Mouse (Mus musculus) heart, embryonic 15.5 days (tissue): Measurements from ENCODE around the gene Pon1. TPM values are rescaled to one million over a fixed set of nuclear protein-coding genes. Genes with fewer than 3 reads are reported as not detected.

Experiments used
- ATAC-seq: fragments of 200-750 bp; cut with Nextera tagmentation; replicated peaks from 2 replicates; pipeline ENCODE4 v1.8.0; 2017; ENCODE audit warnings: low read depth, moderate TSS enrichment; ENCODE audit not compliant: insufficient number of reproducible peaks, insufficient read depth, low FRiP score
- H3K27ac ChIP-seq: fragments of 300-500 bp; sonication (generic); 2 replicates; pipeline ENCODE4 v1.5.1; 2015; ENCODE audit warnings: mild to moderate bottlenecking, inconsistent platforms
- H3K27me3 ChIP-seq: fragments of 300-500 bp; sonication (generic); 2 replicates; pipeline ENCODE4 v1.6.1; 2015; ENCODE audit warnings: inconsistent platforms
- H3K36me3 ChIP-seq: fragments of 300-500 bp; sonication (generic); 2 replicates; pipeline ENCODE4 v1.6.1; 2015; ENCODE audit warnings: mild to moderate bottlenecking, inconsistent platforms
- H3K4me1 ChIP-seq: fragments of 300-500 bp; sonication (generic); replicated peaks from 2 replicates; pipeline ENCODE4 v1.6.1; 2015; ENCODE audit warnings: inconsistent platforms
- H3K4me2 ChIP-seq: fragments of 300-500 bp; sonication (generic); 2 replicates; pipeline ENCODE4 v1.6.1; 2015; ENCODE audit warnings: inconsistent platforms, mild to moderate bottlenecking, moderate library complexity
- H3K4me3 ChIP-seq: fragments of 300-500 bp; sonication (generic); 2 replicates; pipeline ENCODE4 v1.5.1; 2015; ENCODE audit warnings: mild to moderate bottlenecking, inconsistent platforms
- H3K9ac ChIP-seq: fragments of 300-500 bp; sonication (generic); 2 replicates; pipeline ENCODE4 v1.6.1; 2015; ENCODE audit warnings: mild to moderate bottlenecking, inconsistent platforms
- H3K9me3 ChIP-seq: fragments of 300-500 bp; sonication (generic); replicated peaks from 2 replicates; pipeline ENCODE4 v1.6.1; 2016; ENCODE audit warnings: inconsistent platforms
- WGBS: fragments of 180-500 bp; shearing (Covaris S2); methylation state at CpG from one replicate; pipeline ENCODE4 v1.1.7; 2015; ENCODE audit warnings: mixed read lengths; 5-methylcytosine and 5-hydroxymethylcytosine counted together
- polyA plus RNA-seq: library from polyadenylated mRNA; unstranded; fragments of >200 nt; fragmentation: Nextera tagmentation; extraction: Ambion mirVana; gene quantifications from 2 replicates; pipeline ENCODE4 v1.2.1, GENCODE M21; 2015

Pon1 gene
- polyA plus RNA-seq, 1 experiment from 2014 or later = not detected

DNA sequence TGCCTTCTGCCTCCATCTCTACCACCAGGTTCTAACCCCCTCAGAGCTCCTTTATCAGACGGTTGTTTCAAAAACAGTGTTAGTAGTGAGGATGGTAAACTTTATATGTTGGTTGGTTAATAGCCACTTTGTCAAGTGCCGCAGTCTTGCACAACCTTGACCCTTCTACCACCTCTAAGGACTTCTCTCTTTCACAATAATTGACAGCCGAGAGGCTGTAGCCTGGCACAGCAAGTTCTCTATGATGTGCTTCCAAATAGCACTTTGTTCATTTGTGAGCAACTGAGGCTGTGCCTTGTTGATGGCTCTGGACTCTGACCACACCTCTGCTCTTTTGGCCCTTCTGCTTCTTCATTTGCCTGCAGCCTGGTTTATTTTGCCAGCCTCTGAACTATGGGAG, 6.2 kb upstream of the Pon1 start:
- Histone ChIP-seq H3K4me3 (no peak overlapping the region), H3K27me3 (no peaks in the 10 kb centered on the region; the same call in 1 of the 2 replicates), H3K9ac (no peak overlapping the region), H3K4me1 (no peaks in the 10 kb centered on the region), H3K4me2 (no peak overlapping the region), H3K9me3 (no peaks in the 10 kb centered on the region), H3K27ac (no peak overlapping the region), H3K36me3 (no peaks in the 10 kb centered on the region)
- ATAC-seq = no peak
- WGBS = 78% methylated on average over 3 of the region's 3 CpGs

DNA sequence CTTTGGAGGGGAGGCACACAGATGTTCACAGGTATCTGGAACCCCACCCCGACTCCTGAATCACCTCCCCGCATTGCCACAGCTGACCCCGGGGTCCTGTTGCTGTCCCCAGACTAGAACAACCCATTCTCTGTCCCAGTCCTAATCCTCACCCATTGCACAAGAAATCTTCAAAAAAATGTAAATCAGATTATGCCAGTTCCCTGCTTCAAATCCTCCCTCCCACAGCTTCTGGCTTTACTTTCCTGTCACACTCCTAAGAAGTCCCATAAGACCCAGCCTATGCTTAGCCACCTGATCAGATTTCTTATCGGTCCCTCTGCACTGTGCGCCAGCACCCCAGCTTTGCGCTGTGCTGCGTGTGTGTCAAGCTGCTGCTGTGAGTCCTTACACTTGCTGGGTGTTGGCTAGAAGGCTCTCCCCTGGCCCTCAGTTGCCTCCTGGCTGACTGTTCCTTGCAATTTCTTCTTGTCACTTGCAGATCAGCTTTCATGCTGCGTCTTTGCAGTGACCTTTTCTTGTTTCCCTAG, 5.7 kb upstream of the Pon1 start:
- H3K4me2 ChIP-seq = no peak overlapping the region
- 82% methylated on average over 8 of the region's 8 CpGs for WGBS

DNA sequence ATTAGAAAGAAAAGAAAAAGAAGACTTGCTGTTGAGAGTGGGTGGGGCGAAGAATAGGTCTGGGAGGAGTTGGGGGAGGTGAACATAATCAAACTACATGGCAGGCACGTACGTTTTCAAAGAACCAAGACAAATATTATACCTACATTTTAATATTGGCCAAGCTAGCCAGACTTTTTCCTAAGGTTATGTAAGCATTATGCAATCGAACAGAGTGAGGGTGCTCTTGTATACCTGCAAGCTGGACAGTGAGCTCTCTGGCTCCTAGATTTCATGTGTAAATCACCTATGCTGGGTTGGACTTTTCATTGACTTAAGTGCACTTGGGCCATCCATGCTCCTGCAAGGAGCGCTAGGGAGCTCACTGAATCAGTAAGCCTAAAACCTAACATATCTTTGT, 4.8 kb upstream of the Pon1 start:
- WGBS = 84% methylated on average over 5 of the region's 5 CpGs
- H3K9me3 ChIP-seq = no peaks in the 10 kb centered on the region
- no peaks in the 10 kb centered on the region; the same call in 1 of the 2 replicates for H3K27me3 ChIP-seq
- no peak overlapping the region for H3K4me2 ChIP-seq
- no peaks in the 10 kb centered on the region for H3K36me3 ChIP-seq
- no peak overlapping the region for H3K4me3 ChIP-seq
- H3K27ac ChIP-seq = no peak overlapping the region
- H3K4me1 ChIP-seq = no peaks in the 10 kb centered on the region
- H3K9ac ChIP-seq = no peak overlapping the region
- no peak for ATAC-seq

More for the DNA sequence above, 5.7 kb upstream of the Pon1 start:
- H3K27me3 ChIP-seq = no peaks in the 10 kb centered on the region; the same call in 1 of the 2 replicates
- H3K4me1 ChIP-seq = no peaks in the 10 kb centered on the region
- no peak overlapping the region for H3K9ac ChIP-seq
- ATAC-seq = no peak
- no peak overlapping the region for H3K27ac ChIP-seq
- no peak overlapping the region for H3K4me3 ChIP-seq
- no peaks in the 10 kb centered on the region for H3K9me3 ChIP-seq
- H3K36me3 ChIP-seq = no peaks in the 10 kb centered on the region

DNA sequence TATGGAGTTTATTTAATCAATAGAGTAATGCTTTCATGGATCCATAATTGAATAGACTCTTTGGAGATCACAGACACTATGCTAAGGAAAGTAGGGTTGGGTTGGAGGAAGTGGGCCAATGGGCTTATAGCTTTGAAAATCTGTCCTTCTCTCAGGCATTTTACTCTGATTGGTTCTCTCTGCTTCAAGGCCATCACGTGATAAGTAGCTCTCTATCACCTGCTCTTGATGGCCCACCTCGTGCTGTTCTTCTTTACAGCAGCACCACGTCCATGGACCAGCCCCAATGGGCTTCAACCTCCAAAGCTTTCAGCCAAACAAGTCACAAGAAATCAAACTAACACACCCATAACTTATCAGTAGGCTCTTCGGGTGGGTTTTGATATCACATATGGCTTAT, 3.0 kb downstream of the Pon1 start:
- Histone ChIP-seq H3K9me3 (no peaks in the 10 kb centered on the region), H3K36me3 (no peaks in the 10 kb centered on the region), H3K4me2 (no peak overlapping the region), H3K27me3 (no peaks in the 10 kb centered on the region; the same call in 1 of the 2 replicates), H3K9ac (no peak overlapping the region), H3K4me1 (peaks cover 6% of the 10 kb centered on the region; the same call in 1 of the 2 replicates), H3K27ac (no peak overlapping the region), H3K4me3 (no peak overlapping the region)
- 76% methylated on average over 4 of the region's 4 CpGs for WGBS
- no peak for ATAC-seq

- whole genome bisulfite sequencing = 28% methylated on average over 4 of the region's 4 CpGs
- no peak overlapping the region for H3K4me2 ChIP-seq
- no peak for ATAC-seq
- no peak overlapping the region for H3K9ac ChIP-seq
- no peaks in the 10 kb centered on the region for H3K9me3 ChIP-seq
- H3K4me3 ChIP-seq = no peak overlapping the region
- peaks cover 6% of the 10 kb centered on the region; the same call in 1 of the 2 replicates for H3K4me1 ChIP-seq
- H3K27me3 ChIP-seq = no peaks in the 10 kb centered on the region
- no peaks in the 10 kb centered on the region for H3K36me3 ChIP-seq
- H3K27ac ChIP-seq = no peak overlapping the region
Measured at GRCm38 (mm10) chr6:5189507-5189906, 4.2 kb downstream of the Pon1 start.

DNA sequence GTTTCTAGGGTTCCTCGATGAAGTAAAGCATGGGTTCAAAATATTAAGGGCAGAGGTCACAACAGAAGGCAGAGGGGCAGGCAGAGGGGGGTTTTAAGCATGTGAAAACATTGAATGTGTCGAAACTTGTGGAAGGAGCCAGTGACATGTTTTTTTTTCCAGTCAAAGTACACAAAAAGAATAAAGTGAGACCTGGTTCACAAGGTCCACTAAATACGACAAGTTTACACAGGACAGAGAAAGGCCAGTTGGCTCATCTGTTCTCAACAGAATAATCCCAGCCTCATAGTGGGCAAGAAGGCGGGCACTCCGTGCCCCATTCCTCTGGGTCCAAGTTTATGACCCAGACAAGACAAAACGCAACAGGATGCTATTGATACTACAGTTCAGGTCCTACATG, 4.8 kb downstream of the Pon1 start:
- Histone ChIP-seq H3K27ac (no peak overlapping the region), H3K36me3 (no peaks in the 10 kb centered on the region), H3K4me3 (no peak overlapping the region), H3K9ac (no peak overlapping the region), H3K27me3 (no peaks in the 10 kb centered on the region), H3K9me3 (no peaks in the 10 kb centered on the region), H3K4me2 (no peak overlapping the region), H3K4me1 (peaks cover 6% of the 10 kb centered on the region; the same call in 1 of the 2 replicates)
- ATAC-seq = no peak
- 74% methylated on average over 6 of the region's 6 CpGs for WGBS

- Histone ChIP-seq H3K36me3 (no peaks in the 10 kb centered on the region), H3K9me3 (no peaks in the 10 kb centered on the region), H3K4me1 (peaks cover 6% of the 10 kb centered on the region; the same call in 1 of the 2 replicates), H3K27me3 (no peaks in the 10 kb centered on the region), H3K4me2 (no peak overlapping the region), H3K4me3 (no peak overlapping the region), H3K27ac (no peak overlapping the region), H3K9ac (no peak overlapping the region)
- no peak for ATAC-seq
- WGBS = 78% methylated on average over 5 of the region's 5 CpGs
Measured at GRCm38 (mm10) chr6:5188036-5188435, 5.7 kb downstream of the Pon1 start.

- H3K4me2 ChIP-seq = no peak overlapping the region
- 85% methylated on average over 6 of the region's 6 CpGs for WGBS
- no peak overlapping the region for H3K4me3 ChIP-seq
- no peaks in the 10 kb centered on the region for H3K9me3 ChIP-seq
- no peaks in the 10 kb centered on the region for H3K27me3 ChIP-seq
- H3K27ac ChIP-seq = no peak overlapping the region
- H3K4me1 ChIP-seq = peaks cover 6% of the 10 kb centered on the region; the same call in 1 of the 2 replicates
- no peak overlapping the region for H3K9ac ChIP-seq
- no peaks in the 10 kb centered on the region for H3K36me3 ChIP-seq
- ATAC-seq = no peak
Measured at GRCm38 (mm10) chr6:5187586-5187985, 6.2 kb downstream of the Pon1 start.

- H3K27me3 ChIP-seq = no peaks in the 10 kb centered on the region
- no peaks in the 10 kb centered on the region for H3K9me3 ChIP-seq
- peaks cover 6% of the 10 kb centered on the region; the same call in 1 of the 2 replicates for H3K4me1 ChIP-seq
- no peaks in the 10 kb centered on the region for H3K36me3 ChIP-seq
- 70% methylated on average over 7 of the region's 7 CpGs for WGBS
- no peak for ATAC-seq
- H3K9ac ChIP-seq = no peak overlapping the region
- no peak overlapping the region for H3K27ac ChIP-seq
- no peak overlapping the region for H3K4me3 ChIP-seq
- no peak overlapping the region for H3K4me2 ChIP-seq
Measured at GRCm38 (mm10) chr6:5186229-5186950, 7.4 kb downstream of the Pon1 start.

DNA sequence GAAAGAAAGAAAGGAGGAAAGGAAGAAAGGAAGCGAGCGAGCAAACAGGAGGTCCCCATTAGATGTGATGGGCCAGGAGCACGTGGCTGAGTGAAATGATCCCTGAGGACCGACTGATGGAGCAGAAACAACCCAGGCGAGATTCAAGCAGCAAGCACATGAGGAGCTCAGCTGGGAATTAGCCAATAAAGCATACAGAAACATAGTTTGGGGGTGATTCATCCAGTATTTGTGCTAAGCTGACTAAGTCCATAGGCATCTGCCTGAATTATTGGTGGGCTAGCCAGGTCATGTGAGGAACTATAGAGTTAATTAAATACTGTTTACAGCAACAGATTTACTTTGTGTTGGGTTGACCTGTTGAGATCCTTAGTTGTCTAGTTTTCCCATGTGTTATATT, 13.1 kb downstream of the Pon1 start:
- Histone ChIP-seq H3K9me3 (no peaks in the 10 kb centered on the region), H3K36me3 (no peaks in the 10 kb centered on the region), H3K4me1 (0 out of 2 replicates have a peak, but pooled peaks cover 4% of the 10 kb centered on the region), H3K4me2 (no peak overlapping the region), H3K4me3 (no peak overlapping the region), H3K27me3 (no peaks in the 10 kb centered on the region), H3K27ac (no peak overlapping the region), H3K9ac (no peak overlapping the region)
- ATAC-seq = no peak
- WGBS = 68% methylated on average over 5 of the region's 5 CpGs

- Histone ChIP-seq H3K27me3 (no peaks in the 10 kb centered on the region), H3K27ac (no peak overlapping the region), H3K4me2 (no peak overlapping the region), H3K4me3 (no peak overlapping the region), H3K9ac (no peak overlapping the region), H3K9me3 (no peaks in the 10 kb centered on the region), H3K4me1 (0 out of 2 replicates have a peak, but pooled peaks cover 4% of the 10 kb centered on the region), H3K36me3 (no peaks in the 10 kb centered on the region)
- WGBS = 80% methylated on average over 6 of the region's 6 CpGs
- ATAC-seq = no peak
Measured at GRCm38 (mm10) chr6:5179189-5179588, 14.6 kb downstream of the Pon1 start.
